Mouse (Mus musculus): ENCODE data around the gene Ybx3. TPM values are rescaled to one million over a fixed set of nuclear protein-coding genes. Genes with fewer than 3 reads are reported as not detected.

The Ybx3 gene
- polyA plus RNA-seq, 1 experiment, result 1,200 TPM

GRCm38 (mm10) chr6:131367101-131367500 lies 21.2 kb downstream of the Ybx3 start:
- no peak for TF ChIP-seq GATA1 (IDR thresholded peaks at IDR 0.05; ENCODE audit: low read length)

- TF ChIP-seq GATA1 (IDR thresholded peaks at IDR 0.05; ENCODE audit: low read length), result no peak
These were observed 23.9 kb downstream of the Ybx3 start for GRCm38 (mm10) chr6:131364353-131364752.

GRCm38 (mm10) chr6:131362987-131363765 lies 25.1 kb downstream of the Ybx3 start:
- TF ChIP-seq GATA1 (IDR thresholded peaks at IDR 0.05; ENCODE audit: low read length), result no peak

GRCm38 (mm10) chr6:131360693-131361092 lies 27.6 kb downstream of the Ybx3 start:
- TF ChIP-seq GATA1 (IDR thresholded peaks at IDR 0.05; ENCODE audit: low read length), result no peak

- no peak for TF ChIP-seq GATA1 (IDR thresholded peaks at IDR 0.05; ENCODE audit: low read length)
These were observed 28.7 kb downstream of the Ybx3 start for GRCm38 (mm10) chr6:131359543-131359942.

- TF ChIP-seq GATA1 (IDR thresholded peaks at IDR 0.05; ENCODE audit: low read length), result no peak
These were observed 33.4 kb downstream of the Ybx3 start for GRCm38 (mm10) chr6:131354913-131355312.

GRCm38 (mm10) chr6:131353352-131353919 lies 34.8 kb downstream of the Ybx3 start, which contains the start of gene Styk1:
Gene Styk1 (minus strand): TSS chr6:131353597.
- no peak for TF ChIP-seq GATA1 (IDR thresholded peaks at IDR 0.05; ENCODE audit: low read length)

- no peak for TF ChIP-seq GATA1 (IDR thresholded peaks at IDR 0.05; ENCODE audit: low read length)
These were observed 41.2 kb downstream of the Ybx3 start for GRCm38 (mm10) chr6:131347026-131347425.

GRCm38 (mm10) chr6:131344346-131344745 lies 43.9 kb downstream of the Ybx3 start:
- no peak for TF ChIP-seq GATA1 (IDR thresholded peaks at IDR 0.05; ENCODE audit: low read length)

GRCm38 (mm10) chr6:131340082-131340481 lies 48.2 kb downstream of the Ybx3 start:
- no peak for TF ChIP-seq GATA1 (IDR thresholded peaks at IDR 0.05; ENCODE audit: low read length)

GRCm38 (mm10) chr6:131339309-131339708 lies 49.0 kb downstream of the Ybx3 start:
- no peak for TF ChIP-seq GATA1 (IDR thresholded peaks at IDR 0.05; ENCODE audit: low read length)

GRCm38 (mm10) chr6:131338787-131339186 lies 49.5 kb downstream of the Ybx3 start:
- TF ChIP-seq GATA1 (IDR thresholded peaks at IDR 0.05; ENCODE audit: low read length), result no peak

GRCm38 (mm10) chr6:131327076-131327475 lies 61.2 kb downstream of the Ybx3 start:
- TF ChIP-seq GATA1 (IDR thresholded peaks at IDR 0.05; ENCODE audit: low read length), result no peak

- TF ChIP-seq GATA1 (IDR thresholded peaks at IDR 0.05; ENCODE audit: low read length), result no peak
These were observed 66.2 kb downstream of the Ybx3 start for GRCm38 (mm10) chr6:131321854-131322639.

GRCm38 (mm10) chr6:131316155-131317101 lies 71.8 kb downstream of the Ybx3 start:
- TF ChIP-seq GATA1 (IDR thresholded peaks at IDR 0.05; ENCODE audit: low read length), result no peak

Other genes with a start within 250 kb of the Ybx3 start
- gene Klra2, start 141.1 kb downstream of the Ybx3 start, polyA plus RNA-seq (2012), result not detected in 2 replicates
- not detected in 2 replicates for gene Magohb, start 95.2 kb downstream of the Ybx3 start, polyA plus RNA-seq (2012)
- not detected in 2 replicates for gene Styk1, start 34.9 kb downstream of the Ybx3 start, polyA plus RNA-seq (2012)
- gene 5430401F13Rik, start 97.9 kb upstream of the Ybx3 start, polyA plus RNA-seq (2012), result not detected in 2 replicates
- gene Gm6619, start 97.9 kb upstream of the Ybx3 start, polyA plus RNA-seq (2012), result not detected in 2 replicates
- gene Tas2r130, start 242.4 kb upstream of the Ybx3 start, polyA plus RNA-seq (2012), result not detected in 2 replicates

All from G1E-ER4 (cell line).